Comparison of ENCODE assay signal across 14 mouse cellular contexts in the genomic region with DNA sequence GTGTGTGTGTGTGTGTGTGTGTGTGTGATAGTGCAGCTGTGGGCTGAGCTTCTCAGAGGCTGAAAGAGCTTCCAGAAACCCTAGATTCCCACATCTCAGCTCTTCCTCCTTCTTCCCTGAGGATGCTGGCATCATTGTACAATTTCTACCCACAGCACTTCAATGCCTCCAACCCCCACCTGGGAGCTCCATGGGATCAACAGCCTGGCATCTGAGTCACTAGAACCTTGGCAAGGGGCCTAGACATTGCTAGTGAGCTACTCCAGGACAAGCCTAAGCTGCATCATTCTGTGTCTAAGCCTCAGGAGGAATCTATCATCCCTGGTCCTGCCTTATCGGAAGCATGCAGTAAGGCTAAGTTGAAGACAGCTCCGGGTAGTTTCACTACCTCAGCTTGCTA.
A peak's percentile ranks its signal among the peaks of the same experiment; 100 is the strongest.
DNase-seq lines count a peak whose midpoint lies in the region; ATAC-seq lines count a peak whose summit lies in the region.
"Had no signal": no experiment of that assay in that cellular context is flagged by ENCODE, and none has a peak within 500 bp of the region (broad histone marks: within the 10 kb centered on the region; RNA-seq: fewer than 3 reads in every experiment).

No protein-coding gene starts in this region.

- no peak overlapping the region for H3K4me2 ChIP-seq in forebrain, embryonic 11.5 days (ENCODE audit: low read depth, low read length, severe bottlenecking)
- H3K4me2 ChIP-seq: heart, embryonic 11.5 days; limb, embryonic 13.5 days had no signal

- intact Hi-C loops in left cerebral cortex, postnatal 36 days (cut with DNase I), result no loop called here

- 91% methylated on average over 2 of the region's 2 CpGs for WGBS in forebrain, embryonic 11.5 days

- no peak overlapping the region for H3K4me3 ChIP-seq in forebrain, embryonic 11.5 days (ENCODE audit: low read depth, low read length)
- H3K4me3 ChIP-seq: limb, embryonic 13.5 days; myocyte had no signal

- ATAC-seq in forebrain, embryonic 11.5 days (replicated peaks; ENCODE audit: low FRiP score), result no peak
- ATAC-seq: intestine, embryonic 16.5 days had no signal

- no peaks in the 10 kb centered on the region for H3K36me3 ChIP-seq in forebrain, embryonic 11.5 days (ENCODE audit: control insufficient read depth, insufficient read depth, low read length)
- H3K36me3 ChIP-seq: limb, embryonic 13.5 days had no signal

- no peaks in the 10 kb centered on the region for H3K27me3 ChIP-seq in forebrain, embryonic 11.5 days (ENCODE audit: control insufficient read depth, insufficient read depth, low read length)

- no peaks in the 10 kb centered on the region for H3K9me3 ChIP-seq in forebrain, embryonic 11.5 days (ENCODE audit: control insufficient read depth, low read length)
- H3K9me3 ChIP-seq: limb, embryonic 13.5 days had no signal

- H3K27ac ChIP-seq in forebrain, embryonic 11.5 days (ENCODE audit: low read depth, low read length), result no peak overlapping the region
- H3K27ac ChIP-seq: limb, embryonic 13.5 days had no signal

- H3K9ac ChIP-seq in forebrain, embryonic 11.5 days (ENCODE audit: low read length), result no peak overlapping the region
- H3K9ac ChIP-seq: limb, embryonic 13.5 days had no signal

- no peaks in the 10 kb centered on the region for H3K4me1 ChIP-seq in forebrain, embryonic 11.5 days (replicated peaks; ENCODE audit: control insufficient read depth, insufficient read depth, low read length)

- peak; percentile 6 for DNase-seq in heart, postnatal 4 days
- no peak for DNase-seq in heart, adult 18-20 months
- peak; percentile 24 for DNase-seq in adrenal gland, adult 8-10 months
- DNase-seq in cerebellum, postnatal 10 days, result peak; percentile 86 to 87
- peak; percentile 50 to 67 for DNase-seq in left cerebral cortex, postnatal 36 days (ENCODE audit: low spot score in 2 of 2)
- no peak for DNase-seq in lung, postnatal 25 days (ENCODE audit: low spot score)
- no peak for DNase-seq in kidney, postnatal 10 days
- DNase-seq in forebrain, embryonic 11.5 days (ENCODE audit: low spot score), result no peak
- DNase-seq: lung, postnatal 10 days; thymus, postnatal 4 days had no signal

Comparison
In these comparisons a context has a peak if more than half of its experiments do, and no peak if none do; other contexts are left out.
1. DNase-seq: peak in heart, postnatal 4 days (single experiment), adrenal gland, adult 8-10 months (single experiment), cerebellum, postnatal 10 days (2 of 2) and left cerebral cortex, postnatal 36 days (2 of 2); none in heart, adult 18-20 months (0 of 2), lung, postnatal 25 days (single experiment), kidney, postnatal 10 days (single experiment) and forebrain, embryonic 11.5 days (single experiment).